Mouse (Mus musculus): ENCODE data around the gene Dip2c.

DNA sequence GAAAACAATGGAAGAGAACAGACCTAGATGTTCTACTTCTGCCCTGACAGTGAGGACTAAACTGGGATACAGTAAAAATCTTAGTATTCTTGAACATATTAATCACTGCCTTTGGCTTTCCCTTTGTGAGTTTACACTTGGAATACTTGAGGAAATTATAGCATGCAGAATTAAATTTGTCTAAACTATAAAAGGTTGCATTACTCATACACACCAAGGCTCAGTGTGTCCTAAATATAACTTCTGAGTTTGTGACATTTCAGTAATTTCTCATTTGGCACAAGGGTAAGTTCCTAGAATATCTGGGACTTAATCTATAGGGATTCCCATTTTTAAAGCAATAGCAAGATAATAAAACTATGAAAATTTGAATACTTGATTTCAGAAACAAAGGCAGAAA lies 262.2 kb downstream of the Dip2c start:
- TF ChIP-seq CTCF (IDR thresholded peaks at IDR 0.05; ENCODE audit: low read depth, low read length) = no peak
- TF ChIP-seq GATA1 (IDR thresholded peaks at IDR 0.05; ENCODE audit: borderline replicate concordance, low read length) = no peak
- no peak for TF ChIP-seq TAL1 (conservative IDR thresholded peaks at IDR 0.05; ENCODE audit: low read depth, low read length)
- no peak for TF ChIP-seq POLR2AphosphoS5 (IDR thresholded peaks at IDR 0.05; ENCODE audit: insufficient replicate concordance, low read depth, low read length)
- no peak for TF ChIP-seq GATA2 (IDR thresholded peaks at IDR 0.05; ENCODE audit: borderline replicate concordance, low read depth, low read length)
